ENCODE assay signal across 14 mouse cellular contexts in the genomic region with DNA sequence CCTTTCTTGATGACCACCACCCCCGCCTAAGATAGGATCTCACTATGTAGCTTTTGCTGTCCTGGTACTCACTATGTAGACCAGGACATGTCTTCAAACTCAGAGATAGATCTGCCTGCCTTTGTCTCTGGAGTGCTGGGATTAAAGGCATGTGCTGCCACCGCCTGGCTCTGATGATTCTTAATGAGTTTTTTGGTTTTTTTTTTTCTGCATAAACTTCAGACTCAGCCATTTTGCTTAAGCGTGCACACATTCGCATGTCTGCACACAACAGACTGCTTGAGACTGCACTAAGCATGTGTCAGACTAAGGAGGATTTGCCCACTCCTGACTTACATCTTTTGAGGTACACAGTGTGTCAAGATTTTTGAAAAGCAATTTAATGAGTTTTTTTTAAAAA. TPM values are rescaled to one million over a fixed set of nuclear protein-coding genes. Genes with fewer than 3 reads are reported as not detected.
DNase-seq lines count a peak whose midpoint lies in the region; ATAC-seq and TF ChIP-seq lines count a peak whose summit lies in the region.
"Had no signal": no experiment of that assay in that cellular context is flagged by ENCODE, and none has a peak within 500 bp of the region (broad histone marks: within the 10 kb centered on the region; RNA-seq: fewer than 3 reads in every experiment).

No protein-coding gene starts in this region.

- no peak overlapping the region for H3K9ac ChIP-seq in forebrain, embryonic 13.5 days
- H3K9ac ChIP-seq in forebrain, embryonic 12.5 days: no peak overlapping the region
- H3K9ac ChIP-seq in heart, embryonic 16.5 days (ENCODE audit: low read length): no peak overlapping the region
- H3K9ac ChIP-seq in ES-E14 (ENCODE audit: insufficient read depth, low read depth, low read length, poor library complexity, severe bottlenecking): 0 out of 2 replicates have a peak overlapping the region, but pooled peaks have one; percentile 21
- H3K9ac ChIP-seq in neural tube, embryonic 15.5 days (replicated peaks): no peak overlapping the region
- H3K9ac ChIP-seq: liver, embryonic 14.5 days had no signal

- no peak overlapping the region for H3K4me3 ChIP-seq in forebrain, embryonic 13.5 days
- no peak overlapping the region for H3K4me3 ChIP-seq in forebrain, embryonic 12.5 days (replicated peaks)
- H3K4me3 ChIP-seq in heart, embryonic 16.5 days (ENCODE audit: low read length): no peak overlapping the region
- peak overlapping the region in 1 of 2 experiments; percentile 30; a peak in 1 of 4 replicates for H3K4me3 ChIP-seq in ES-E14 (ENCODE audit: insufficient read depth in 1 of 2, low read depth in 1 of 2, low read length in 2 of 2, poor library complexity in 1 of 2, severe bottlenecking in 1 of 2)
- H3K4me3 ChIP-seq in embryonic fibroblast, embryonic 13.5 days (ENCODE audit: insufficient read depth, low read length): no peak overlapping the region
- no peak overlapping the region for H3K4me3 ChIP-seq in neural tube, embryonic 15.5 days (replicated peaks)
- H3K4me3 ChIP-seq: midbrain, embryonic 10.5 days had no signal

- H3K36me3 ChIP-seq in forebrain, embryonic 13.5 days (ENCODE audit: poor library complexity, severe bottlenecking): no peaks in the 10 kb centered on the region
- H3K36me3 ChIP-seq in forebrain, embryonic 12.5 days (replicated peaks): no peaks in the 10 kb centered on the region
- H3K36me3 ChIP-seq in heart, embryonic 16.5 days (ENCODE audit: control insufficient read depth, insufficient read depth): no peaks in the 10 kb centered on the region
- H3K36me3 ChIP-seq in ES-E14 (ENCODE audit: control insufficient read depth, insufficient read depth, low read length, poor library complexity, severe bottlenecking): no peaks in the 10 kb centered on the region
- no peaks in the 10 kb centered on the region for H3K36me3 ChIP-seq in neural tube, embryonic 15.5 days
- H3K36me3 ChIP-seq: midbrain, embryonic 10.5 days had no signal

- in situ Hi-C loops in ES-E14 (cut with MboI; ENCODE audit: low sequenced_read_pairs in 2 of 2, unreplicated experiment in 2 of 2): no loop called here

- DNase-seq in heart, adult 18-20 months: no peak
- DNase-seq in ES-E14 (ENCODE audit: low read depth, low spot score): no peak
- DNase-seq in frontal cortex, postnatal 10 days (ENCODE audit: low spot score in 2 of 2): no peak
- DNase-seq: cerebellum, postnatal 14 days; kidney, adult 8-10 months; kidney, postnatal 4 days had no signal

- ATAC-seq in forebrain, embryonic 13.5 days: 0 out of 2 replicates have a peak, but pooled peaks have one; percentile 44
- ATAC-seq in forebrain, embryonic 12.5 days (ENCODE audit: low FRiP score): no peak
- no peak for ATAC-seq in heart, embryonic 16.5 days (replicated peaks; ENCODE audit: extremely low read depth, insufficient read depth, low FRiP score)
- no peak for ATAC-seq in neural tube, embryonic 15.5 days (ENCODE audit: low FRiP score)
- ATAC-seq: hindbrain, embryonic 16.5 days had no signal

- TF ChIP-seq CTCF in embryonic fibroblast, embryonic 13.5 days (IDR thresholded peaks at IDR 0.05; ENCODE audit: borderline replicate concordance, insufficient read depth, low read length): no peak

- H3K9me3 ChIP-seq in forebrain, embryonic 13.5 days (replicated peaks): no peaks in the 10 kb centered on the region
- no peaks in the 10 kb centered on the region for H3K9me3 ChIP-seq in forebrain, embryonic 12.5 days
- no peaks in the 10 kb centered on the region for H3K9me3 ChIP-seq in heart, embryonic 16.5 days (replicated peaks; ENCODE audit: control insufficient read depth, low read length)
- H3K9me3 ChIP-seq in ES-E14 (ENCODE audit: control insufficient read depth, insufficient read depth, low read depth, low read length): no peaks in the 10 kb centered on the region
- H3K9me3 ChIP-seq in neural tube, embryonic 15.5 days (replicated peaks): no peaks in the 10 kb centered on the region
- H3K9me3 ChIP-seq: midbrain, embryonic 10.5 days had no signal

- peaks cover 10% of the 10 kb centered on the region for H3K4me1 ChIP-seq in forebrain, embryonic 13.5 days
- peaks cover 5% of the 10 kb centered on the region; the same call in 1 of the 2 replicates for H3K4me1 ChIP-seq in forebrain, embryonic 12.5 days
- no peaks in the 10 kb centered on the region for H3K4me1 ChIP-seq in heart, embryonic 16.5 days (ENCODE audit: control insufficient read depth, insufficient read depth, low read length)
- peaks cover 0 to 8% of the 10 kb centered on the region in 2 experiments; a peak in 2 of 4 replicates for H3K4me1 ChIP-seq in ES-E14 (ENCODE audit: control insufficient read depth in 2 of 2, insufficient read depth in 2 of 2, low read length in 2 of 2, poor library complexity in 1 of 2)
- peaks cover 16% of the 10 kb centered on the region for H3K4me1 ChIP-seq in embryonic fibroblast, embryonic 13.5 days (ENCODE audit: control insufficient read depth, insufficient read depth, low read length)
- H3K4me1 ChIP-seq in neural tube, embryonic 15.5 days: peaks cover 8% of the 10 kb centered on the region

- H3K27me3 ChIP-seq in forebrain, embryonic 13.5 days: no peaks in the 10 kb centered on the region
- no peaks in the 10 kb centered on the region for H3K27me3 ChIP-seq in forebrain, embryonic 12.5 days
- no peaks in the 10 kb centered on the region for H3K27me3 ChIP-seq in heart, embryonic 16.5 days (ENCODE audit: control insufficient read depth, insufficient read depth, low read length)
- H3K27me3 ChIP-seq in neural tube, embryonic 15.5 days (replicated peaks): no peaks in the 10 kb centered on the region

- H3K4me2 ChIP-seq in forebrain, embryonic 13.5 days: no peak overlapping the region
- no peak overlapping the region for H3K4me2 ChIP-seq in forebrain, embryonic 12.5 days
- peak overlapping the region; percentile 12; the same call in 1 of the 2 replicates for H3K4me2 ChIP-seq in heart, embryonic 16.5 days (ENCODE audit: low read depth, low read length)
- H3K4me2 ChIP-seq in neural tube, embryonic 15.5 days: no peak overlapping the region

- no peak overlapping the region for H3K27ac ChIP-seq in forebrain, embryonic 13.5 days
- H3K27ac ChIP-seq in forebrain, embryonic 12.5 days: no peak overlapping the region
- no peak overlapping the region for H3K27ac ChIP-seq in heart, embryonic 16.5 days (ENCODE audit: low read length)
- H3K27ac ChIP-seq in ES-E14 (ENCODE audit: insufficient read depth, low read depth, low read length, poor library complexity, severe bottlenecking): no peak overlapping the region
- peak overlapping the region; percentile 90 for H3K27ac ChIP-seq in embryonic fibroblast, embryonic 13.5 days (ENCODE audit: insufficient read depth, low read length)
- no peak overlapping the region for H3K27ac ChIP-seq in neural tube, embryonic 15.5 days (replicated peaks)
- H3K27ac ChIP-seq: liver, embryonic 14.5 days; midbrain, embryonic 10.5 days had no signal

- WGBS in forebrain, embryonic 13.5 days: 84% methylated on average over 4 of the region's 4 CpGs
- WGBS in forebrain, embryonic 12.5 days: 86% methylated on average over 4 of the region's 4 CpGs
- 79% methylated on average over 4 of the region's 4 CpGs for WGBS in heart, embryonic 16.5 days
- 91% methylated on average over 4 of the region's 4 CpGs for WGBS in neural tube, embryonic 15.5 days

- no peak for TF ChIP-seq POLR2A in embryonic fibroblast, embryonic 13.5 days (IDR thresholded peaks at IDR 0.05; ENCODE audit: low read depth, low read length)

TF ChIP-seq in ES-E14, 5 proteins besides CTCF, POLR2A, EP300 and RAD21:
- TF ChIP-seq MAFK (IDR thresholded peaks at IDR 0.05; ENCODE audit: insufficient read depth, low read depth, low read length): no peak
- no peak for TF ChIP-seq HCFC1 (IDR thresholded peaks at IDR 0.05; ENCODE audit: borderline replicate concordance, insufficient read depth, low read length)

RNA-seq across cellular contexts. Expression of a gene that starts 24.0 kb away (rescaled TPM):
- 37.2 and 51.0 TPM in 2 replicates for polyA plus RNA-seq in forebrain, embryonic 13.5 days (2015; fragmentation: Nextera tagmentation; extraction: Ambion mirVana)
- polyA plus RNA-seq in forebrain, embryonic 12.5 days (2016; fragmentation: Nextera tagmentation; extraction: Ambion mirVana): 14.5 and 15.4 TPM in 2 replicates
- 3.5 and 3.9 TPM in 2 replicates for polyA plus RNA-seq in heart, embryonic 16.5 days (2015; fragmentation: Nextera tagmentation; extraction: Ambion mirVana)
- total RNA-seq in heart, adult 18-20 months (2021): 1 to 10 TPM; 2.7 to 3.3 TPM
- 2.7 and 3.1 TPM in 2 replicates for total RNA-seq in ES-E14 (2012; rRNA removed)
- polyA plus RNA-seq in embryonic fibroblast, embryonic 13.5 days (2011; ENCODE audit: insufficient read length, low read depth, missing spikeins): 16.7 and 22.1 TPM in 2 replicates
- 5.3 and 5.6 TPM in 2 replicates for polyA plus RNA-seq in neural tube, embryonic 15.5 days (2015; fragmentation: Nextera tagmentation; extraction: Ambion mirVana)
